ENCODE assay signal across 17 mouse cellular contexts in genomic region chr15:84115727-84116126, GRCm38 (mm10). TPM values are rescaled to one million over a fixed set of nuclear protein-coding genes. Genes with fewer than 3 reads are reported as not detected.
DNase-seq lines count a peak whose midpoint lies in the region; ATAC-seq and TF ChIP-seq lines count a peak whose summit lies in the region.
"Had no signal": no experiment of that assay in that cellular context is flagged by ENCODE, and none has a peak within 500 bp of the region (broad histone marks: within the 10 kb centered on the region; RNA-seq: fewer than 3 reads in every experiment).

No protein-coding gene starts in this region.

- DNase-seq in cerebellum, postnatal 10 days = peak; percentile 59 to 63
- no peak for DNase-seq in cerebellum, adult 11 months
- no peak for DNase-seq in kidney, adult 2 months
- peak; percentile 27 for DNase-seq in midbrain, postnatal 0 days (ENCODE audit: low spot score)
- DNase-seq in midbrain, embryonic 11.5 days (ENCODE audit: low spot score, missing footprints) = no peak
- DNase-seq in stomach, postnatal 0 days (ENCODE audit: low spot score) = no peak
- no peak for DNase-seq in testis, postnatal 10 days (ENCODE audit: low spot score)
- DNase-seq: adrenal gland, postnatal 10 days; cerebellum, adult 9-11 months; heart, postnatal 36 days; kidney, postnatal 36 days; thymus, adult 2 months had no signal

- no peaks in the 10 kb centered on the region for H3K36me3 ChIP-seq in kidney, adult 2 months (ENCODE audit: control insufficient read depth, insufficient read depth, low read length)
- no peaks in the 10 kb centered on the region for H3K36me3 ChIP-seq in kidney, embryonic 16.5 days (ENCODE audit: insufficient read depth, low read length)
- no peaks in the 10 kb centered on the region for H3K36me3 ChIP-seq in midbrain, postnatal 0 days (ENCODE audit: insufficient read depth, low read length)
- H3K36me3 ChIP-seq in midbrain, embryonic 11.5 days (ENCODE audit: control insufficient read depth, insufficient read depth, low read length) = no peaks in the 10 kb centered on the region
- H3K36me3 ChIP-seq in stomach, postnatal 0 days (ENCODE audit: control insufficient read depth, insufficient read depth, low read length) = no peaks in the 10 kb centered on the region
- H3K36me3 ChIP-seq: neural tube, embryonic 13.5 days had no signal

- 58% methylated on average over 5 of the region's 5 CpGs for WGBS in kidney, adult 2 months
- 61% methylated on average over 5 of the region's 5 CpGs for WGBS in kidney, embryonic 16.5 days
- WGBS in midbrain, postnatal 0 days = 58% methylated on average over 5 of the region's 5 CpGs
- 58% methylated on average over 5 of the region's 5 CpGs for WGBS in midbrain, embryonic 11.5 days
- WGBS in stomach, postnatal 0 days = 41% methylated on average over 5 of the region's 5 CpGs

- TF ChIP-seq CTCF in kidney, adult 2 months (conservative IDR thresholded peaks at IDR 0.05; ENCODE audit: insufficient read depth, insufficient read length, low read depth, low read length) = peak; percentile 28; the same call in 1 of the 2 replicates
- TF ChIP-seq CTCF in midbrain, postnatal 0 days (IDR thresholded peaks at IDR 0.05) = peak; percentile 74
- TF ChIP-seq CTCF in stomach, postnatal 0 days (IDR thresholded peaks at IDR 0.05; ENCODE audit: low read depth) = peak; percentile 62

- H3K27me3 ChIP-seq in kidney, adult 2 months (replicated peaks; ENCODE audit: control insufficient read depth, insufficient read depth, low read length) = no peaks in the 10 kb centered on the region
- H3K27me3 ChIP-seq in kidney, embryonic 16.5 days (ENCODE audit: insufficient read depth, low read length) = no peaks in the 10 kb centered on the region
- H3K27me3 ChIP-seq in midbrain, postnatal 0 days (ENCODE audit: insufficient read depth, low read length) = no peaks in the 10 kb centered on the region
- no peaks in the 10 kb centered on the region for H3K27me3 ChIP-seq in midbrain, embryonic 11.5 days (ENCODE audit: control insufficient read depth, insufficient read depth, low read length)
- H3K27me3 ChIP-seq in stomach, postnatal 0 days (ENCODE audit: control insufficient read depth, insufficient read depth, low read length) = no peaks in the 10 kb centered on the region
- H3K27me3 ChIP-seq: neural tube, embryonic 13.5 days had no signal

- TF ChIP-seq POLR2A in kidney, adult 2 months (IDR thresholded peaks at IDR 0.05; ENCODE audit: low read depth, low read length) = no peak

- H3K4me1 ChIP-seq in kidney, adult 2 months (ENCODE audit: control insufficient read depth, insufficient read depth, low read length) = no peaks in the 10 kb centered on the region
- no peaks in the 10 kb centered on the region for H3K4me1 ChIP-seq in kidney, embryonic 16.5 days (ENCODE audit: insufficient read depth, low read length)
- H3K4me1 ChIP-seq in midbrain, postnatal 0 days (ENCODE audit: insufficient read depth, low read length) = no peaks in the 10 kb centered on the region
- H3K4me1 ChIP-seq in midbrain, embryonic 11.5 days (ENCODE audit: control insufficient read depth, insufficient read depth, low read length) = no peaks in the 10 kb centered on the region
- H3K4me1 ChIP-seq in stomach, postnatal 0 days (replicated peaks; ENCODE audit: control insufficient read depth, insufficient read depth) = no peaks in the 10 kb centered on the region
- H3K4me1 ChIP-seq: neural tube, embryonic 13.5 days had no signal

- no peak overlapping the region for H3K4me3 ChIP-seq in kidney, adult 2 months (ENCODE audit: insufficient read depth, low read depth, low read length)
- H3K4me3 ChIP-seq in kidney, embryonic 16.5 days (ENCODE audit: low read length) = no peak overlapping the region
- H3K4me3 ChIP-seq in midbrain, postnatal 0 days (ENCODE audit: low read depth, low read length) = no peak overlapping the region
- no peak overlapping the region for H3K4me3 ChIP-seq in midbrain, embryonic 11.5 days (ENCODE audit: low read depth, low read length)
- H3K4me3 ChIP-seq in stomach, postnatal 0 days (ENCODE audit: low read depth, low read length) = no peak overlapping the region
- H3K4me3 ChIP-seq: neural tube, embryonic 13.5 days had no signal

- H3K9me3 ChIP-seq in kidney, embryonic 16.5 days (ENCODE audit: low read length) = no peaks in the 10 kb centered on the region
- H3K9me3 ChIP-seq in midbrain, postnatal 0 days (ENCODE audit: low read length) = no peaks in the 10 kb centered on the region
- no peaks in the 10 kb centered on the region for H3K9me3 ChIP-seq in midbrain, embryonic 11.5 days (ENCODE audit: control insufficient read depth, low read length)
- no peaks in the 10 kb centered on the region for H3K9me3 ChIP-seq in stomach, postnatal 0 days (ENCODE audit: control insufficient read depth, low read length)

- ATAC-seq in kidney, embryonic 16.5 days (ENCODE audit: low FRiP score, low TSS enrichment) = no peak
- no peak for ATAC-seq in midbrain, postnatal 0 days (ENCODE audit: low FRiP score)
- no peak for ATAC-seq in midbrain, embryonic 11.5 days (ENCODE audit: low FRiP score)
- ATAC-seq in stomach, postnatal 0 days (ENCODE audit: low FRiP score, low TSS enrichment) = no peak

- no peak for TF ChIP-seq EP300 in stomach, postnatal 0 days (optimal IDR thresholded peaks at IDR 0.05)

- no peak overlapping the region for H3K27ac ChIP-seq in kidney, adult 2 months (ENCODE audit: insufficient read depth, low read depth, low read length)
- no peak overlapping the region for H3K27ac ChIP-seq in kidney, embryonic 16.5 days (ENCODE audit: low read length)
- H3K27ac ChIP-seq in midbrain, postnatal 0 days (ENCODE audit: low read depth, low read length) = no peak overlapping the region
- no peak overlapping the region for H3K27ac ChIP-seq in midbrain, embryonic 11.5 days (ENCODE audit: low read depth, low read length)
- no peak overlapping the region for H3K27ac ChIP-seq in stomach, postnatal 0 days (replicated peaks)
- H3K27ac ChIP-seq: neural tube, embryonic 13.5 days had no signal

- H3K9ac ChIP-seq in kidney, embryonic 16.5 days (replicated peaks; ENCODE audit: low read length) = no peak overlapping the region
- H3K9ac ChIP-seq in midbrain, postnatal 0 days (replicated peaks; ENCODE audit: low read length, poor library complexity, severe bottlenecking) = no peak overlapping the region
- H3K9ac ChIP-seq in midbrain, embryonic 11.5 days (ENCODE audit: low read length) = no peak overlapping the region
- H3K9ac ChIP-seq in stomach, postnatal 0 days (ENCODE audit: low read length) = no peak overlapping the region
- H3K9ac ChIP-seq: neural tube, embryonic 13.5 days had no signal

- no peak overlapping the region for H3K4me2 ChIP-seq in kidney, embryonic 16.5 days (replicated peaks; ENCODE audit: low read depth, low read length)
- no peak overlapping the region for H3K4me2 ChIP-seq in midbrain, postnatal 0 days (ENCODE audit: low read depth, low read length, poor library complexity, severe bottlenecking)
- H3K4me2 ChIP-seq in midbrain, embryonic 11.5 days = no peak overlapping the region
- no peak overlapping the region for H3K4me2 ChIP-seq in stomach, postnatal 0 days (replicated peaks; ENCODE audit: low read depth)
- H3K4me2 ChIP-seq: neural tube, embryonic 13.5 days had no signal

RNA-seq across cellular contexts. Expression of gene Pnpla5, which starts 7.2 kb away (rescaled TPM):
- 0.05 and 0.11 TPM in 2 replicates for polyA plus RNA-seq in kidney, adult 2 months (2012; rRNA removed)
- polyA plus RNA-seq in kidney, embryonic 16.5 days (2015; fragmentation: Nextera tagmentation; extraction: Ambion mirVana) = not detected in 2 replicates
- not detected in 2 replicates for total RNA-seq in midbrain, postnatal 0 days (2014; rRNA removed)
- polyA plus RNA-seq in midbrain, postnatal 0 days (2015; fragmentation: Nextera tagmentation; extraction: Ambion mirVana) = not detected in 2 replicates
- polyA plus RNA-seq in midbrain, embryonic 11.5 days (2014; fragmentation: Nextera tagmentation; extraction: Ambion mirVana) = 0.05 TPM in 1 of 2 replicates, not detected in the other
- polyA plus RNA-seq in stomach, postnatal 0 days (2015; fragmentation: Nextera tagmentation; extraction: Ambion mirVana) = not detected in 2 replicates
- total RNA-seq: gastrocnemius, postnatal 4 days; heart, postnatal 36 days had no signal
- polyA plus RNA-seq: forebrain, embryonic 11.5 days; limb, embryonic 11.5 days; neural tube, embryonic 13.5 days had no signal

RNA-seq across cellular contexts. Expression of gene Sult4a1, which starts 10.2 kb away (rescaled TPM):
- 0.69 and 1.5 TPM in 2 replicates for polyA plus RNA-seq in kidney, adult 2 months (2012; rRNA removed)
- polyA plus RNA-seq in kidney, embryonic 16.5 days (2015; fragmentation: Nextera tagmentation; extraction: Ambion mirVana) = 0.65 and 1.3 TPM in 2 replicates
- total RNA-seq in midbrain, postnatal 0 days (2014; rRNA removed) = 197 and 208 TPM in 2 replicates
- 139 and 150 TPM in 2 replicates for polyA plus RNA-seq in midbrain, postnatal 0 days (2015; fragmentation: Nextera tagmentation; extraction: Ambion mirVana)
- 8.7 and 8.9 TPM in 2 replicates for polyA plus RNA-seq in midbrain, embryonic 11.5 days (2014; fragmentation: Nextera tagmentation; extraction: Ambion mirVana)
- 3.9 and 4.0 TPM in 2 replicates for polyA plus RNA-seq in stomach, postnatal 0 days (2015; fragmentation: Nextera tagmentation; extraction: Ambion mirVana)
- total RNA-seq: gastrocnemius, postnatal 4 days had no signal

RNA-seq across cellular contexts. Expression of gene Efcab6, which starts 50.5 kb away (rescaled TPM):
- 0.10 and 0.34 TPM in 2 replicates for polyA plus RNA-seq in kidney, adult 2 months (2012; rRNA removed)
- 0.16 and 0.17 TPM in 2 replicates for polyA plus RNA-seq in kidney, embryonic 16.5 days (2015; fragmentation: Nextera tagmentation; extraction: Ambion mirVana)
- 1.3 and 3.9 TPM in 2 replicates for total RNA-seq in midbrain, postnatal 0 days (2014; rRNA removed)
- polyA plus RNA-seq in midbrain, postnatal 0 days (2015; fragmentation: Nextera tagmentation; extraction: Ambion mirVana) = 0.55 and 1.5 TPM in 2 replicates
- polyA plus RNA-seq in midbrain, embryonic 11.5 days (2014; fragmentation: Nextera tagmentation; extraction: Ambion mirVana) = 0.29 TPM in 1 of 2 replicates, not detected in the other
- polyA plus RNA-seq in stomach, postnatal 0 days (2015; fragmentation: Nextera tagmentation; extraction: Ambion mirVana) = 0.07 and 0.22 TPM in 2 replicates
- total RNA-seq: heart, postnatal 36 days had no signal
- polyA plus RNA-seq: limb, embryonic 11.5 days had no signal

RNA-seq across cellular contexts. Expression of gene Pnpla3, which starts 51.9 kb away (rescaled TPM):
- polyA plus RNA-seq in kidney, adult 2 months (2012; rRNA removed) = 28.4 and 40.6 TPM in 2 replicates
- 0.53 and 1.1 TPM in 2 replicates for polyA plus RNA-seq in kidney, embryonic 16.5 days (2015; fragmentation: Nextera tagmentation; extraction: Ambion mirVana)
- total RNA-seq in midbrain, postnatal 0 days (2014; rRNA removed) = 6.9 and 7.3 TPM in 2 replicates
- polyA plus RNA-seq in midbrain, postnatal 0 days (2015; fragmentation: Nextera tagmentation; extraction: Ambion mirVana) = 5.1 and 5.4 TPM in 2 replicates
- polyA plus RNA-seq in midbrain, embryonic 11.5 days (2014; fragmentation: Nextera tagmentation; extraction: Ambion mirVana) = 1.5 and 1.7 TPM in 2 replicates
- polyA plus RNA-seq in stomach, postnatal 0 days (2015; fragmentation: Nextera tagmentation; extraction: Ambion mirVana) = 3.0 and 4.1 TPM in 2 replicates
- polyA plus RNA-seq: limb, embryonic 11.5 days had no signal

Comparison
In these comparisons a context has a peak if more than half of its experiments do, and no peak if none do; other contexts are left out.
1. DNase-seq: peak in cerebellum, postnatal 10 days (2 of 2) and midbrain, postnatal 0 days (single experiment); none in cerebellum, adult 11 months (single experiment), kidney, adult 2 months (single experiment), midbrain, embryonic 11.5 days (single experiment), stomach, postnatal 0 days (single experiment) and testis, postnatal 10 days (single experiment).
2. RNA of gene Sult4a1, which starts 10.2 kb away (polyA plus RNA-seq): 139 to 150 TPM in midbrain, postnatal 0 days; 8.7 to 8.9 TPM in midbrain, embryonic 11.5 days, 3.9 to 4.0 TPM in stomach, postnatal 0 days, 0.69 to 1.5 TPM in kidney, adult 2 months and 0.65 to 1.3 TPM in kidney, embryonic 16.5 days; every median in the first group is over 10 times any median in the second.
3. Peak in every context shown above with its lines, with median percentiles within 50 percentile points of each other: CTCF ChIP-seq.